13 mouse cellular contexts compared by ENCODE assay signal in genomic region chr8:22260091-22260722, GRCm38 (mm10). TPM values are rescaled to one million over a fixed set of nuclear protein-coding genes. Genes with fewer than 3 reads are reported as not detected.
DNase-seq lines count a peak whose midpoint lies in the region; ATAC-seq lines count a peak whose summit lies in the region.
"Had no signal": no experiment of that assay in that cellular context is flagged by ENCODE, and none has a peak within 500 bp of the region (broad histone marks: within the 10 kb centered on the region; RNA-seq: fewer than 3 reads in every experiment).

No protein-coding gene starts in this region.

- no peak for ATAC-seq in hindbrain, embryonic 11.5 days (ENCODE audit: low FRiP score)
- ATAC-seq in forebrain, embryonic 13.5 days: no peak

- no peaks in the 10 kb centered on the region for H3K4me1 ChIP-seq in hindbrain, embryonic 11.5 days (replicated peaks; ENCODE audit: control insufficient read depth, insufficient read depth, low read length)
- no peaks in the 10 kb centered on the region for H3K4me1 ChIP-seq in forebrain, embryonic 13.5 days

- 57% methylated on average over 9 of the region's 9 CpGs for WGBS in hindbrain, embryonic 11.5 days
- 63% methylated on average over 9 of the region's 9 CpGs for WGBS in forebrain, embryonic 13.5 days

- no peaks in the 10 kb centered on the region for H3K9me3 ChIP-seq in hindbrain, embryonic 11.5 days (ENCODE audit: control insufficient read depth, low read length)
- no peaks in the 10 kb centered on the region for H3K9me3 ChIP-seq in forebrain, embryonic 13.5 days (replicated peaks)
- H3K9me3 ChIP-seq: liver, embryonic 13.5 days had no signal

- intact Hi-C loops in heart, postnatal 36 days (cut with DNase I): loop anchor here (1.0 to 2.0 kb wide), 2 partner anchors 33 to 67 kb away; partner anchors contain the start of genes Thsd1 and Vps36

- peak; percentile 52 for DNase-seq in kidney, postnatal 10 days
- DNase-seq in kidney, adult 18-20 months: no peak
- DNase-seq in heart, adult 18-20 months: peak; percentile 37 to 50
- peak; percentile 27 to 29 for DNase-seq in heart, postnatal 36 days
- DNase-seq in lung, postnatal 4 days: peak; percentile 31 to 59
- no peak for DNase-seq in hindbrain, embryonic 11.5 days (ENCODE audit: low spot score)
- no peak for DNase-seq in spleen, adult 18-20 months
- DNase-seq: cerebellum, postnatal 25 days; liver, embryonic 13.5 days had no signal

- no peaks in the 10 kb centered on the region for H3K36me3 ChIP-seq in hindbrain, embryonic 11.5 days (ENCODE audit: control insufficient read depth, insufficient read depth, low read length)
- no peaks in the 10 kb centered on the region for H3K36me3 ChIP-seq in forebrain, embryonic 13.5 days (ENCODE audit: poor library complexity, severe bottlenecking)
- H3K36me3 ChIP-seq: G1E; liver, embryonic 13.5 days had no signal

- no peak overlapping the region for H3K4me3 ChIP-seq in hindbrain, embryonic 11.5 days (ENCODE audit: low read depth, low read length)
- H3K4me3 ChIP-seq in forebrain, embryonic 13.5 days: no peak overlapping the region
- H3K4me3 ChIP-seq: liver, embryonic 13.5 days had no signal

- H3K27ac ChIP-seq in hindbrain, embryonic 11.5 days (ENCODE audit: low read depth, low read length): no peak overlapping the region
- H3K27ac ChIP-seq in forebrain, embryonic 13.5 days: no peak overlapping the region
- H3K27ac ChIP-seq: liver, embryonic 13.5 days had no signal

- H3K27me3 ChIP-seq in hindbrain, embryonic 11.5 days (ENCODE audit: control insufficient read depth, insufficient read depth, low read length): no peaks in the 10 kb centered on the region
- no peaks in the 10 kb centered on the region for H3K27me3 ChIP-seq in forebrain, embryonic 13.5 days
- H3K27me3 ChIP-seq: liver, embryonic 13.5 days had no signal

- H3K4me2 ChIP-seq in hindbrain, embryonic 11.5 days (replicated peaks; ENCODE audit: low read depth, low read length): no peak overlapping the region
- H3K4me2 ChIP-seq in forebrain, embryonic 13.5 days: no peak overlapping the region
- H3K4me2 ChIP-seq: liver, embryonic 13.5 days had no signal

- H3K9ac ChIP-seq in hindbrain, embryonic 11.5 days (ENCODE audit: low read depth, low read length): no peak overlapping the region
- H3K9ac ChIP-seq in forebrain, embryonic 13.5 days: no peak overlapping the region
- H3K9ac ChIP-seq: liver, embryonic 13.5 days had no signal

RNA-seq across cellular contexts. Expression of gene Tpte, which starts 23.0 kb away (rescaled TPM):
- total RNA-seq in heart, adult 18-20 months (2021): not detected
- total RNA-seq in heart, postnatal 36 days (2021): not detected
- not detected in 2 replicates for polyA plus RNA-seq in hindbrain, embryonic 11.5 days (2014; fragmentation: Nextera tagmentation; extraction: Ambion mirVana)
- not detected in 2 replicates for polyA plus RNA-seq in forebrain, embryonic 13.5 days (2015; fragmentation: Nextera tagmentation; extraction: Ambion mirVana)
- total RNA-seq: gastrocnemius, postnatal 4 days; monocyte, adult 5-6 weeks had no signal
- polyA plus RNA-seq: G1E; liver, embryonic 13.5 days had no signal

RNA-seq across cellular contexts. Expression of gene Thsd1, which starts 33.1 kb away (rescaled TPM):
- total RNA-seq in heart, adult 18-20 months (2021): 1 to 10 TPM; 4.2 to 4.5 TPM
- 1 to 10 TPM; 5.9 to 6.9 TPM for total RNA-seq in heart, postnatal 36 days (2021)
- polyA plus RNA-seq in hindbrain, embryonic 11.5 days (2014; fragmentation: Nextera tagmentation; extraction: Ambion mirVana): 8.8 and 10.8 TPM in 2 replicates
- polyA plus RNA-seq in forebrain, embryonic 13.5 days (2015; fragmentation: Nextera tagmentation; extraction: Ambion mirVana): 5.9 and 6.6 TPM in 2 replicates
- total RNA-seq: monocyte, adult 5-6 weeks had no signal
- polyA plus RNA-seq: G1E had no signal

Comparison
In these comparisons a context has a peak if more than half of its experiments do, and no peak if none do; other contexts are left out.
1. DNase-seq: peak in kidney, postnatal 10 days (single experiment), heart, adult 18-20 months (2 of 2), heart, postnatal 36 days (2 of 2) and lung, postnatal 4 days (2 of 2); none in kidney, adult 18-20 months (single experiment), hindbrain, embryonic 11.5 days (single experiment) and spleen, adult 18-20 months (0 of 2).